Mouse (Mus musculus): ENCODE data around the gene Gm49661.

Gm49661 gene

DNA sequence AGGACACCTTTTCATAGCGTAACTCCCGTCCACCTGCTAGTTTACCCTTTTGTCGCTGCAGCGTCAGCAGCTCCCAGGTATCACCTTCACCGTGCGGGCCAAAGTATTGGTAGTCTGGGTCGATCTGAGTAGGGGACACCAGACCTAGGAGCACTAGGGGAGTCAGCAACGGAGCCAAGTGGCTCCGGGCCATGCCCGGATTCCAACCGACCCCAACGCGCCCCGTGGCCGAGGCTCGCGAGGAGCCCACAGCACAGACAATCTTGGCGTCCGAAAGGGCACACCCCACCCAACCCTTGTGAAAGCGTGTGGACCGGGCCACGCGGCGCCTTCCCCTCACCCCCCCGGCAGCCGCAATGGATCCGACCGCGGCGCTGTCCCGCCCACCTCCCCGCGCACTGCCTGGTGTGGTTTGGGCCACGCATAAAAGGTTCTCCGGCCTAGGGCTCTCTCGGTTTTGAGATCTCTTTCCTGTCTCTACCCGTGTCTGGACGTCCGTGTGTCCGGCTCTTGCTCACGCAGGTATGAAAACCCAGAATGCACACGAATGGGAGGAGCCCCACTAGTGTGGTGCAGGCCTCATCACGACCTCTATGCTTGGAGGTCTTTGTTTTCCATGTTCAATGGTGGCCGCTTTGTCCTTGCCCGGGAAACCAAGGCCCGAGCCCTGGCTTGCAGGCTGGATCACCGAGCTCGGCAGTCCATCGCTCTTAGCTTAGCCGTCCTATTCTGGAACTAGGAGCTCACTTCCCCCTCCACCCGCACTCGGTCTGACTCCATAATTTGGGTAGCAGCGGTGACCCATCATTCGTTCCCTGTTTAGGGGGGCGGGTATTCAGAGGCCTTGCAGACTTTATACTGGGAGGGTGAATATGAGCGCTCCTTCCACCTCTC lies at the start of gene Gm49661, which contains the start of the genes Prdx2 and Rnaseh2a:
Gene Gm49661, minus strand, starts transcription at position 193 of the 894 bp plus-strand sequence.
Gene Prdx2, plus strand, starts transcription at position 347 of the 894 bp plus-strand sequence.
Gene Rnaseh2a, minus strand, starts transcription at position 527 of the 894 bp plus-strand sequence.
- peak; percentile 81 for DNase-seq

DNA sequence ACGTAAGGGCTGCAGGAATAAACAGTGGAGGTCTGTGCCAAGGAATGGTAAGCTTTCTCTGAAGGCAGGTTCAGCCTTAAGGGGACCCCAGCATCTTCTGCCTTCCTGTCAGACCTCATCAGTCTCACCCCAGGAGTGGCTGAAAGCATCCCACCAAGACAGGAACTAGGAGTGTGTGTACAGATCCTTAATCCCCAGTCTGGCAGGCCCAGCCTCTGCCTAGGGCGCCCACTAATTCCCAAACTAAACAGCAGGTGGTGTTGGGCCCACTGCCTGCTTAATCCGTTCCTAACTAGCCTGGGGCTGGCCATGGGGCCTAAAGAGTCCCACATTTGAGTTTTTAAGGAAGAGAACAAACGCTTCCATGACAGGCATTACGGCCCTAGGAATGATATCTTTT lies 48.0 kb upstream of the Gm49661 start:
- no peak for DNase-seq

DNA sequence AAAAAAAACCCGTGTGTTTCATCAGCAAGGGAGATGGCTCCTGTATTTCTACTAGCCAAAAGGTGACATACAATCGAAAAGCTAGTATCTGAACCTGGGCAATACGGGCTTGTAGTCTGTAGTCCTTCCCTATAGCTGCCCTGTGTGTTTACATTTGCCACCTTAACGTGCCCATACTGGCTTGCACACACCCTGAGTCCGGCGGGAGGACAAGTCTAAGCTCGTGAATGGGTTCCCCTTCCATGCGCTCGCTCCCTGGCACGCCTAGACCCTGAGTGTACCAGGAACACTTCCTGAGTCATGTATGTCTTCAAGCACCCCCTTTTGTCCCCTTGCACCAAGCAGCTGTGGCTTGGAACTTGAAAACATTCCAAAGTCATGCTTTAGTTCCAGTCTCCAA lies 47.5 kb upstream of the Gm49661 start:
- peak; percentile 10 for DNase-seq

DNA sequence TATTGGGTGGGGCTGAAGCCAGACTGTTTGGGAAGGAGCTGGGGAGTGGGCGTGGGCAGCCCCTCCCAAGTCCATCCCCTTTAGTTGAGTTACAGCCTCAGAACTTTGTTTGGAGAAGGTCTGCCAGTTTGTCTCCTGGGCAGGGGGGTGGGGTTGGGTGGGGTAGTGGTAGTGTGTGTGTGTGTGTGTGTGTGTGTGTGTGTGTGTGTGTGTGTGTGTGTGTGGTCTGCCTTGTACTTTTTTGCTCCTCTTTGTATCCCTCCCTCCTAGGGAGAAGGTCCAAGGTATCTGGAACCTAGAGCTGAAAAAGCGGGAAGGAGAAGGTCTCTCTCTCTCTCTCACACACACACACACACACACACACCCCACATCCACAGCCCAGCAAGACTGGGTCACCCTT lies 45.2 kb upstream of the Gm49661 start, which contains the start of gene Best2:
Gene Best2, minus strand, starts transcription at position 101 of the 400 bp plus-strand sequence.
- no peak for DNase-seq

DNA sequence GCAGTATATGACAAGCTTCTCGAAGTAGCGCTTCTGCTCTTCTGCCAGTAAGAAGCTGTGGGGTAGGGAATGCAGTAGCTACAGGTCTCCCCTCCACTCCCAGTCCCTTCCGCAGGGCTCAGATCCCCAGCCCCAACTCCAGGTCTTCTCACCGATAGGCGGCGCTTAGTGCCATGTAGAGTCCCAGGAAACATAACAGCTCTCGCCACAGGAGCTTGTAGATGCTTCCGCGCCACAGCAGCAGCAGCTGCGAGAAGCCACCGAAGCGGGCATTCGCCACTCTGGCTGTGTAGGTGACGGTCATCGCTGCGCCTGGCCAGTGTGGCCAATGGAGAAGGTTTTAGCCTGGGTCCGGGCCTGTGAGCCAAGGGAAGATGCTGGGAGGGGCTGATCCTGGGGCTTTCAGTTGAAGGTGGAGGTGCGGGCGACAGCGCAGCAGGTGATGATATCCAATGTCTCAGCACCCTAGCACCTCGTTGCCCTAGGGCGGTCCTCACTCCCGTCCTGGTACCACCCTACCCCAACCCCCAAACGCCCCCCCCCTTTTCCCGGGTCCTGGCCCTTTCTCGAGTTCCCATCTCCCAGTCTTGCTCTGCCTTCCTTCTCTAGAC lies 44.1 kb upstream of the Gm49661 start:
- DNase-seq, result peak; percentile 78

DNA sequence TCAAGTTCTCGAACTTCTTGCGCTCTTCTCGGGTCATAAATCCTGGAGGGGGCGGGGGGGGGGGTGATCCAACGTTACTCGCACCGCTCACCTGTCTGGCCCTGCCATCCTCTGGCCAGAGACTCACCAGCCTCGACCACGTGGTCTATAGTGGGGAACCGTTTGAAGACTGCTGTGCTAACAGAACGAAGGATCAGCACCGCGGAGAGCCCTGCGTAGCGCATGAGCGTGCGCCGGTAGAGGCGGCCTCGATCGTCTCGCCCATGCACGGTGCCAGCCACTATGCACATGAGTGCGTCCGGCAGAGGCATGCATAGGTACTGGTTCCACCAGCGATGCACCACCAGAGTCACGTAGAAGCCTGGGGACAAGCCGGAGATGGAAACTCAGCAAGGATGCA lies 42.0 kb upstream of the Gm49661 start:
- no peak for DNase-seq

DNA sequence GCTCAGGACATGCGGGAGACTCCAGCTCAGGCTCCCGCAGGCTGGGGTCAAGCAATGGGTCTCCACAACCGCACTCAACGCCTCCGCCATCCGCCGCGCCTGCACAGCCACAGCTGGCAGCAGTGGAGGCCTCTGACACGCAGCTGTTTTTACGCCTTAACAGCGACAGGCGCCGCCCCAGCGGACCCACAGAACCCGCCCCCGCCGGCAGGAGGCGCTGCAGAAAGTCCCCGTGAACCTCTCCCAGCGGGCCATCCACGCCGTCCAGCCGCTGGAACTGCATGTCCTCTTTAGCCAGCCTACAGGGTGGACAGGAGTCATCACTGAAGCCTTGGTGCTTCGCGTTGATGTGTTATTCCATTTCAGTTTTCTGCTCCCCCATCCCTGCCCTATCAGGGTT lies 38.5 kb upstream of the Gm49661 start:
- DNase-seq, result peak; percentile 8

DNA sequence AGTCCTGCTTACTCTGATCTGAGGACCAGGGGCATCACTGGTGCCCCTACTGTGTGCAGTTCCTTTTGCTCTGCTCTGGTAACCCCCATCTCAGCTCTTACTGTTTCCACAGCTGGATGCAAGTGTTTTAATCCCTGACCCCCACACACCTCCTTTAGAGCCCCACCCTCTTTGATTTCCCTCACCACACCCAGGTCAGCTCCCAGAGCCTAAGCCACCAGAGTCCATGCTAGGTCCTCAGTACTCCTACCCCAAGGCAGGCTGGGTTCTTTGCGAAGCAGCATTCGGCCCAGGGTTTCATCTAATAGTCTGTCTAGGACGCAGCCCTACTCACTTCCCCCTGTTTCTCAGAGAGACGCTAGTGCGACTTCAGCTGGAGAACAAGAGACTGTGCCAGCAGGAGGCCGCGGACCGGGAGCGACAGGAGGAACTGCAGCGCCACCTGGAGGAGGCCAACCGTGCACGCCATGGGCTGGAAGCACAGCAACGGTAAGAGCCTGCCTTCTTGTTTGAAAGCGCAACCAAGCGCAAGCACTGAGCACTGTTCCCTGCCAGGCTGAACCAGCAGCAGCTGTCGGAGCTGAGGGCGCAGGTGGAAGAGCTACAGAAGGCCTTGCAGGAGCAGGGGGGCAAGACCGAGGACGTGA lies 28.5 kb upstream of the Gm49661 start:
- peak; percentile 95 for DNase-seq

DNA sequence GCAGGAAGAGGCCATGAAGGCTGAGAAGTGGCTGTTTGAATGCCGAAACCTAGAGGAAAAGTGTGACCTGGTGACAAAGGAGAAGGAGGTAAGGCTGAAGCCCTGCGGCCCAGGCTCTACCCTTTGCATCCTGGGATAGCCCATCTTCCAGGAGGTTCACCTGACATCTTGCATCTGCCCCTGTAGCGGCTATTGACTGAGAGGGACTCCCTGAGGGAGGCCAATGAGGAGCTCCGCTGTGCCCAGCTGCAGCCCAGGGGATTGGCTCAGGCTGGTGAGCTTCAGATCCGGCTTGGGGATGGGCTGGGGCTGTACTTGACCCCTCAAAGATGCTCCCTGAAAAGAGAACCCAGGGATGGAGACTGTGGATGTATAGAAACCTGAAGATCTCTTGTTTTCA lies 27.7 kb upstream of the Gm49661 start:
- peak; percentile 28 for DNase-seq

DNA sequence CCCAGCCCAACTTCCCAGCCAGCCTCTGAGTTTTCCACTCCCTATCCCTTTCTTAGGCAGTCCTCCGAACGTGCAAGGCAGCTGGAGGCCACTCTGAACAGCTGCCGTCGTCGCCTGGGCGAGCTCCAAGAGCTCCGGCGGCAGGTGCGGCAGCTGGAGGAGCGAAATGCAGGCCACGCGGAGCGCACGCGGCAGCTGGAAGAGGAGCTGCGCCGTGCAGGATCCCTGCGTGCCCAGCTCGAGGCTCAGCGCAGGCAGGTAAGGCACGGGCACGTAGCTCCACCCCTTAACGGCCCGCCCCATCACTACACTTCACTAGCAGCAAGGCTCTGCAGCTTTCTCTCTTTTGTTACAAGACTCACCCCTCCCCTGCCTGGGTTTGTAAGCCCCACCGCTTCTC lies 26.4 kb upstream of the Gm49661 start:
- DNase-seq, result peak; percentile 33

DNA sequence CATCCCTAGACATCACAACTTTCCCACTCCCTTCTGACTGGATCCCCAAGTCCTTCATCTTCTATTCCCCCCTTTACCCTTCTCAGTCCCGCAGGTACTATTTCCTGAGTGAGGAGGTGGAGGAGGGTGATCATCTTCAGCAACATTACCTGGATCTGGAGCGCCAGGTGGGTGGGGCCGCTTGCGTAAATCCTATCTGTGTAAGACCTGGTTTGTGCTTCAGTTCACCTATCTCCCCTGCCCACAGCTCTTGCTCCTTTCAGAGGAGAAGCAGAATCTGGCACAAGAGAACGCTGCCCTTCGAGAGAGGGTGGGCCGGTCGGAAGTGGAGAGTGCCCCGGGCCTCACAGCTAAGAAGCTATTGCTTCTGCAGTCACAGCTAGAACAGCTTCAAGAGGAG lies 25.1 kb upstream of the Gm49661 start:
- DNase-seq, result peak; percentile 32

DNA sequence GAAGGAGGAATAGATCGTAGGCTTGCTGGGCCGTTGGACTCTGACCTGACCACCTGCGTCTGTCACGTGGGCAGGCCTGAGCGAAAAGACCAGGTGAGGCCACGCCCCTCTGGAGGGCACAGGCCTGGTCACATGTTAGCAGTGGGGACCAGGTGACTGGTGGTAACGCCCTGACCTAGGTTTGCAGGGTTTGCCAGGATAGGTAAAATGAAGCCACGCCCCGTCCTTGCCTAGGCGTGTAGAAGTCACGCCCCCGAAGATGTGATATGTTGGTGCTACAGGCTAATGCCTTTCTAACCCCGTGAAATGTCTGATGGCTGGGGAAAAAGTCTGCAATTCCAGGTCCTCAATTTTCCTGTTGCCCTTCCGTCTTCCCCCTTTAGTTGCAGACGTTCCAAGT lies 21.6 kb upstream of the Gm49661 start:
- DNase-seq, result peak; percentile 88

DNA sequence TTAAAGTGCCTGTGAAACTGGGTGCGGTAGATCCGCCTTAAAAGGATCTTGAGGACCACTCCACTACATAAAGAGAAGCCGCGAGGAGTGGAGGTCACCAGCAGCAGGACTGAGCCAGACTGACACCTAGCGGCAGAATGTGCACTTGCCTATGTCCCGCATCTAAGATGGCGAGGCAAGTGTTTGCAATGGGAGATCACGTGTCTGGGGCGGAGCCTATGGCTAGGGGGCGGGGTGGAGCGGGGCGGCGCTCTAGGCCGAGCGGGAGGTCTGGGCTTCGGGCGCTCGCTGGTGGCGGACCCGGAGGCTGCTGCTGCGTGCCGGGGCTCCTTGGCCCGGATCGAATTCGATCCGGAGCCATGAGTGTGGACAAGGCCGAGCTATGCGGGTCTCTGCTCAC lies 21.1 kb upstream of the Gm49661 start, which contains the start of gene Hook2:
Gene Hook2, plus strand, starts transcription at position 255 of the 400 bp plus-strand sequence.
- peak; percentile 97 for DNase-seq

DNA sequence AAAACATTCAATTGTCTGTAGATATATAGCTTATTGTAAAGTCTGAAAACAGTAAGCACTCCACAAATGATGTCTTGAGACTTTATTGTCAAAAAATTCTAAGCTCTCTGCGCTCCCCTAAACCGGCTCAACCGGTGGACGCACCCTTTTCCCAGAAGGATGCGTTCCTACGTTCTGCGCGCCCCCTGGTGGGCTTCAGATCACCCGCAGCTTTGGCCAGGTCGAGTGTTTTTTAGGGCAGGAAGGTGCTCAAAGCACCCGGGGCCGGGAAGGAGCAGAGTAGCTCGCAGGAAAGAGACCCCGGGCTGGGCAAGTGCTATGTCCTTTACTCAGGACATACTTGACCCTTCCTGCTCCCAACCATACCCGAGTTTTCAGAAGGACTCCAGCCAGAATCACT lies 20.6 kb upstream of the Gm49661 start:
- peak; percentile 90 for DNase-seq

DNA sequence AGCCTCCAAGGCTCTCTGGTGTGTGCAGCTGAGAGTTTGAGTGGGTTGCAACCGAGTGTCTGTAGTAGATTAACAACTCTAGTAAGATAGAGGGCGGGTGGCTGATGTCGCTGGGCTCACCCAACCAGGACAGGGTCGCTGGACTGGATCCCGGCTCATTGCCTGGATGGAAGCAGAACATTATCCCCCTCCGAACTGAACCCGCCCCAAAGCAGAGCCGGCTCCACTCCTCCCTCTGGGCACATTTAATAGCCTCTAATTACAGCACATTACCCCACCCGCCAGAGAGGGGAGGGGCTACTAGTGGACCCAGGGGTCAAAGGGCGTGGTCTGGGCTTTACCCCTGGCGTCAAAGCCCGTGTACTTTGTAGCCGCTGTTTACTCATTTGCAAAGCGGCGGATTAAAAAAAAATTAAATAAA lies 20.1 kb upstream of the Gm49661 start:
- DNase-seq, result peak; percentile 79

DNA sequence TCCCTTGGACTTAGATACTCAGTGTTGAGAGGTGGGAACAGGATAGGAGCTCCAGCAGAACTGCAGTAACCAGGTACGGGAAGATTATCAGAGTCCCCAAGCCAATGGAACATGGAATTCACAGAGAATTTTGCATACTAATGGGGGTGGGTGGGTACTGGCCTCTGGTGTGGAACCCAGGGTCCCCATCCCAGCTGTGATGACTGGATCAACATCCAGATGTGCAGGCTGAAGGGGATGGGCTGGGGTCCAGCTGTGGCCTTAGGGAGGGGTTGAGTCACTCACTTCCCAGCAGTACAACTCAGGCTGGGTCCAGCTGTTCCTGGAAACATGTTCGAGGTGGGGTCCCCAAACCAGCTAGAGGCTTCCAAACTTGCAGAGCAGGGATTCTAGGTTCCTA lies 18.7 kb upstream of the Gm49661 start:
- peak; percentile 68 for DNase-seq

DNA sequence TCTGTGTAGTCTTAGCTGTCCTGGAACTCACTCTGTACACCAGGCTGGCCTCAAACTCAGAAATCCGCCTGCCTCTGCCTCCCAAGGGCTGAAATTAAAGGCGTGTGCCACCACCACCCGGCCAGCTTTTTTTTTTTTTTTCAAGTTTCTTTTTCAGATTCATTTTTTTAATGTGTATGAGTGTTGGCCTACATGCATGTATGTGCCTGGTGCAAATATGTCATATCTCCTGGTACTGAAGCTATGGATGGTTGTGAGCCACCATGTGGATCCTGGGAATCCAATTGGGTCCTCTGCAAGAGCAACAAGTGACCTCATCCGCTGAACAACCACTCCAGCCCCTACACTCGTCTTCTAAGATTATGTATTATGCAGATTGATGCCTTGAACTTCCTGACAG lies 18.2 kb upstream of the Gm49661 start:
- DNase-seq, result no peak

DNA sequence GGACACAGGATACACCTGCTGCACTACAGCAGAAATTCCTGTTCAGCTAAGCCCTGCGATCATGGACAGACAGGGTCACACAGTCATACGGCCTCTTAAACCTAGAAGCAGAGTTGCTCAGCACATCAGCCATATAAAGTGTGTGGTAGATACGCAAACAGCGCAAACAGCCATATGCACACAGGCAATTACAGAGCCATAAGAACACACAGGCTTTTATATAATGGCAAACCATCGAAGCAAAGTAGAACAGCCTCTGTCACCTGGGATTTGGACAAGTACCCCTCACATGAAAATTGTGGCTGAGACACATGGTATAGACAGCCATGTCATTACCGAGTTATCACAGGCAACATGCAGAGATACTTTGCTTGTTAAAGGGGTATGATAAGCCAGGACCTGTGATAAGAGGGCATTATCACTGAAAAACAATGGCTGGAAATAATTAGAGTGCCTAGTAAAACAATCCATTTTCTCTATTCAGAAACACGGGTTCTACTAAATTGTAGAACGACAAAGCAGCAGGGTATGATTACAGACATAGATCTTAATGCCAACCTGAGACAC lies 17.2 kb upstream of the Gm49661 start:
- no peak for DNase-seq

DNA sequence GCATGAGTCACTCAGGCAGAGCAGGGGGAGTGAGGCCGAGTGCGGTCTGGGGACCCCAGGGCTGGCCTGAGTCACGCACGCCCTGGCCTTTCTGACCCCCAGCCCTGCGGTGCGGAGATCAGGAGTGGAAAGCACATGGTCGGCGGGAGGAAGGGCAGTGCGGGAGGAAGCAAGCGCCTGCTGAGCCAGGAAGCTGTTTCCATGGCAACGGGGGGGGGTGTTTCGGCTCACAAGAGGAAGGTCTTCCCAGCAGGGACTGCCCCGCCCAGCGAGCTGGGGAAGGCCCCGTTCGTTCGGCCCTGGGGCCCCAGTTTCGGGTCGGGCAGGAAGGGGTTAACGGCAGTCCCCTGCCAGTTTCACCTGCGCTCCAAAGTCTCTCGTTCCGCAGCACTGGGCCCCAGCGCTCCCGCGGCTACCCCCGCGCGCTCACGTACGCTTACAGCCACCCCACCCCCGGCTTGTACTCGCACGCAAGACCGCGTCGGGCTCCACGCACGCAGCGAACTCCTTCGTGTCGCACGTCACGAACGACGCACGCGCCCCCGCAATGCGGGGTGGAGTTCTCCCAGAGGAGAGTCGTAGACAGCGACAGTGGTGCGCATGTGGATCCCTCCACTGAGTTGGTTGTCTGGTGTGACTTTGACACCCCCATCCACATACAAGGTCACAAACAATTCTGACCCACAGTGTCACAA lies 16.6 kb upstream of the Gm49661 start:
- DNase-seq, result peak; percentile 95

DNA sequence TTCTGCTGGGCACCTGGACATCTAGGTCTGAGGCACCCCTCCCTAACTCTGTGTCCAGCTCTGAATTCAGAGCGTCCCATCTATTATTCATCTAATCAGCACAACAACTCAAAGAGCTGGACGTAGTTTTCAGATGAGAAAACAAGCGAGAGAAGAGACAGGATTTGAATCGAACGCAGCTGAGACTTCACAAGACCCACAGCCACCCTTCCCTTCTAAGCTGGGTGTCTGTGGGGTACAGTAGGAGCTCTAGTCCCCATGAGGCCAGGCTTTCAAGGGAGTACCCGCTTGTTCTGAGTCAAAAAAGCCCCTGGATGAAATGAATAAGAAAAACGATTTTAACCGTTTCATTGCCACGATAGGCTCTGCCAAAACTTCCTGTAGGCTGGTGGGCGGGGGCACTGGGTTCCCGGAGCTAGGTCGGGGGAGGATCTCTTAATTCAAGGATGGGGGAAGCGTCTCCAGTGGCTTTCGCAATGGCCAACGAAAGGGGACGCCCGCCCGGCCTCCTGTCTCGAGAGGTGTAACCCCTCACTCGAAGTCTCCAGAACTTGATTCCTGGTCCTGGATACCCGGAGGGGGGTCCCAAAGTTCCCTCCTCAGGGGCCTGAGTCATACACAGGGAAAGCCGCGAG lies 15.9 kb upstream of the Gm49661 start:
- DNase-seq, result no peak

DNA sequence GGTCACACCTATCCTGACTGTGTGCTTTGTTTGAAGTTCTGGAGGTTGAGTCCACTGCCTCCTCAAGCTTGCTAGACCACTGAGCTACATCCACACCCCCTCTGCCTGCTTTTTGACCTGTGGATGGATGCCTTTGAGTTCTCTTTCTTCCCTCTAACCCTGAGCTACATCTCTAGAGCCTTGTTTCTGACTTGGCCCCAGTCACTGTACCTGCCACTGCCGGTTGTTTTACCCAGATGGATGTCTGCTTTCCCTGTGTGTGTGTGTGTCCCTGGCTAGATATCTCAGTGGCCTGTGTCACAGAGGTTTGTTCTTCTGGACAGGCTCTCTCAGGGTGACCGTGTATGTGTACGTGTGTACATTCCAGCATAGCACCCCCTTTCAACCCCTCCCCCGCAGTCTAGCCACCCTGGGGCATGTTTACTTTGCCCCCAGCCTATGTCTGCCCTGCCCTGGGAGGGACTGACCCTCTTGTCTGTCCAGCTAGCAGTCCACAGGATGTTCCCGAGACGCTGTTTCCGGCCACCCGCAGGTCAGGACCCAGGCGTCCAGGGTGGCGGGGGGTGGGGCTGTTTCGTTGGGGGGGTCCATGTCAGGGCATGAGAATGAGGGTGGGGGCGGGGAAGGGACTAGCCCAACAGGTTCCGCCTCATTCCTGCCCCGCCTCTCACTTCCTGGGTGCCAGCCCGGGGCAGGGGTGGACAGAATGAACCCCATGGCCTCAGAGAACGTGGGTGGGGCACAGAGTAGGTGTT lies 15.2 kb upstream of the Gm49661 start:
- DNase-seq, result peak; percentile 66

Data from cerebellum, adult 9-11 months (tissue).